Mouse (Mus musculus) layer of hippocampus, adult 2 months (tissue): Measurements from ENCODE around the gene Csf3. TPM values are rescaled to one million over a fixed set of nuclear protein-coding genes. Genes with fewer than 3 reads are reported as not detected.
A peak's percentile ranks its signal among the peaks of the same experiment; 100 is the strongest.

Source experiments
- DNase-seq, 2 experiments: peaks; one replicate each; pipeline ENCODE4 v3.0.0; 2022; ENCODE audit warnings: low spot score in 2 of 2
- H3K27ac ChIP-seq: fragments of 200-600 bp; 2 replicates; pipeline ENCODE4 v1.8.1; 2022
- H3K4me3 ChIP-seq: fragments of 200-600 bp; 2 replicates; pipeline ENCODE4 v1.8.1; 2022; ENCODE audit warnings: mild to moderate bottlenecking
- CTCF ChIP-seq: fragments of 200-600 bp; conservative IDR thresholded peaks from 2 replicates; pipeline ENCODE4 v1.8.1; 2022; ENCODE audit warnings: antibody characterized with exemption, mild to moderate bottlenecking, moderate library complexity
- total RNA-seq, 2 experiments: library from RNA; stranded (reverse); gene quantifications; 2 replicates each; pipeline ENCODE4 v1.2.3; 2021

The Csf3 gene
- total RNA-seq, 2 experiments from 2014 or later, result not detected

DNA sequence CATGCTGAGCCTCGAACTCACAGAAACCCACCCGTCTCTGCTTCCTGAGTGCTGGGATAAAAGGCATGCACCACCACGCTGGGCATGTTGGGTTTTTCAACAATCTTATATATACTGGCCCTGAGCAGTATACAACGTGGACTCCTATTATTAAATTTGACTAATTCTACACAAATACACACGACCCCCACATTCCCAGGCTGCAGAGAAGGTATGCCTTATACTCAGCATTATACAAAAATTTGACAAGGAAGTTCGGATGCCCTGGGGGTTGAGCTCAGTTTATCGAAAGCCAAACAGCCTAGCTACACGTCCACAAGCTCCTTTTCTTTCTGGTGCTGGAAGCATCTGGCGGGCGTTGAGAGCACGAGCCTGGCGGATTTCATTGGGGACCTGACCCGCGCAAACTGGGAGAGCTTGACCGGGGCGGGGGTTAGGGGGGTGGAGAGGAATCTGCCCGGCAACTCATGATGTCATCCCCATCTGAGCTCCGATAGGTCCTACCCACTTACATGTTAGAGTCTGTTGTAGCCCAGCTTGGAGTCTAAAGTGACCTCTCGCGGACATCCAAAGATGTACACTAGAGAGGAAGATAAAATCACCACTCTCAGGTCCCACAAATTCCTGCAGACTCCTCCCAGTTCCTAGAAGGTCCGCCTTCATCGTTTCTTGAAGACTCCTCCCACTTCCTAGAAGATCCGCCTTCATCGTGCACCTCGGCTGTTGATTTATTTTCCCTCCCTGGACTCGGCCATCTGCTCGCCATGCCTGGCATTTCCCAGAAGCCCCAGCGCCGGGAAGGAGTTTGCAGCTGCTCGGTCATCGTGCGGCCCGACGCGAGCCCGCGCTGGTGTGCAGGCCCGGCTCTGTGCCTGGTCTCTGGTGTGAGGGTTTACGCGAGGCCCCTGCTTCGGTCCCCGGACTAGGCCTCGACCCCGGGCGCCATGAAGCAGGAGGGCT, 19.0 kb upstream of the Csf3 start, which contains the start of gene Psmd3:
TSS of gene Psmd3 (plus strand) at position 769 of the 960 bp plus-strand sequence.
- TF ChIP-seq CTCF, result peak; percentile 56
- peak; percentile 96 to 97 for DNase-seq
- Histone ChIP-seq H3K4me3 (peak within 1 kb of the TSS; percentile 99), H3K27ac (peak within 1 kb of the TSS; percentile 96)

GRCm38 (mm10) chr11:98682811-98683210, 18.3 kb upstream of the Csf3 start:
- H3K27ac ChIP-seq, result peak overlapping the region; percentile 96
- DNase-seq, result no peak
- peak overlapping the region; percentile 99 for H3K4me3 ChIP-seq
- TF ChIP-seq CTCF, result no peak

DNA sequence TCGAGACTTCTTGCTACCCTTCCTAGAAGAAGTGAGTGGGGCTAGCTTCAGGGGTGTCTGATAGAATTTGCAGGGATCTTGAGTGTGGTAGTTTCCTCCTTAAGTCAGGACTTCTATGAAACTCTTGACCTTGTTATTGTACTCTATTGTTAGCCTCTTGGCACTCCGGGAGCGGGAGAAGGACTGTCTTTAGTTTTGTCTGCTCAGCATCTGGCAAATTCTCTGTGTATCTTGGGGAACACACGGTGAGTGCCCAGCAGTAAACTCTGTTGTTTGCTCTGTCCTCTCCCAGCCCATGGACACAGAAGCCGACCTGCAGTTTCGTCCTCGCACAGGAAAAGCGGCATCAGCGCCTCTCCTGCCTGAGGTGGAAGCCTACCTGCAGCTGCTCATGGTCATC, 15.4 kb upstream of the Csf3 start:
- DNase-seq, result no peak
- TF ChIP-seq CTCF, result no peak
- H3K4me3 ChIP-seq, result no peak overlapping the region
- H3K27ac ChIP-seq, result no peak overlapping the region

DNA sequence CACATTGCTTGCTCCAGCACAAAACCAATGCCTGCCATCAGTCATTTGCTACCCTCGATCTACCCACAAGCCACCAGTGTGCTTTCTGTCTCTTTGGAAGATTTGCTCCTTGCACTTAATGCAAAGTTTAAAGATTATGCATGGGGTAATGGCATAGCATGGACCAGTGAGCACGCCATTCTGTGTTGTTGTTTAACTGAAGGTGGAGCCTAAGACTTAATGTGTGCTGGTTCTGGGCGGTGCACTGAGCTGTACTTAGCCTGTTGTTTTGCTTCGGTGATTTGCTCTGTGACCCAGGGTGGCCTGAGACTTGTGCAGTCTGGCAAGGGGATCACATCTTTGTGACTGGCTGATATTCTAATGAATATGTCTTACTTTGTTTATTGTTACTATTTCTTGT, 14.1 kb upstream of the Csf3 start:
- no peak overlapping the region for H3K27ac ChIP-seq
- DNase-seq, result no peak
- no peak for TF ChIP-seq CTCF
- H3K4me3 ChIP-seq, result no peak overlapping the region

DNA sequence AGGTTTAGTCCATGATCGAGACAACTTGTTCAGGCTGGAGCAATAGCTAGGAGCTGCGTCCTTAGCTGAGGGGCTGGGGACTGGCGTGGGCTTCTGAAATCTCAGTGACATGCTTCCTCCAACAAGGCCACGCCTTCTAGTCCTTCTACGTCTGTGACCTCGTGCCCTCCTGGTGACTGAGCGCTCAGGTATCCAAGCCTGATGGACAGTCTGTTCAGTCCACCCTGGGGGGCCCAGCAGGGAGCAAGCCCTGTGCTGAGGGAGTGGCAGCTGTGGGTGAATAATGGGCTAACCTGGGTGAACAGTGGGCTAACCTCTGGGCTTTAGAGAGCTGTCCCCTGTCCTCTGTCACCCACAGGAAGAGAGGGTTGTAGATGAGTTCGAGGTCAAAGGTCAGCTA, 13.1 kb upstream of the Csf3 start:
- Histone ChIP-seq H3K27ac (no peak overlapping the region), H3K4me3 (no peak overlapping the region)
- no peak for DNase-seq
- no peak for TF ChIP-seq CTCF

GRCm38 (mm10) chr11:98693201-98693600, 7.9 kb upstream of the Csf3 start:
- no peak overlapping the region for H3K4me3 ChIP-seq
- no peak for TF ChIP-seq CTCF
- DNase-seq, result no peak
- no peak overlapping the region for H3K27ac ChIP-seq

DNA sequence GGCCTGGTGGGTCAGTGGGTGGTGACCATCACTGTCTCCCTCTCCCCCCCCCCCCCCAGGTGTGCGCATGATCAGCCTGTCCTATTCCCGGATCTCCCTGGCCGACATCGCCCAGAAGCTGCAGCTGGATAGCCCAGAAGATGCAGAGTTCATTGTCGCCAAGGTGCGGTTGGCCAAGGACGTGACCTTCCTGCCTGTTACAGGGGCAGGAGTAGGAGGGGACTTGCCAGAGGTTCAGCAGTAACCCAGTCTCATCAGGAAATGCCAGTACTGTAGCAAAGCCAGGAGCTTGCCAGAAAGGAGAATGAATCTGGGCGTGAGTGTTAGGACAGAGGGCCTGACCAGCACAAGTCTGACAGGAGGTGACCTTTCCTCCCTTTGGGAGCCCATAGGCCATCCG, 7.3 kb upstream of the Csf3 start:
- Histone ChIP-seq H3K27ac (no peak overlapping the region), H3K4me3 (no peak overlapping the region)
- no peak for TF ChIP-seq CTCF
- no peak for DNase-seq

GRCm38 (mm10) chr11:98694301-98694700, 6.8 kb upstream of the Csf3 start:
- TF ChIP-seq CTCF, result no peak
- H3K4me3 ChIP-seq, result no peak overlapping the region

DNA sequence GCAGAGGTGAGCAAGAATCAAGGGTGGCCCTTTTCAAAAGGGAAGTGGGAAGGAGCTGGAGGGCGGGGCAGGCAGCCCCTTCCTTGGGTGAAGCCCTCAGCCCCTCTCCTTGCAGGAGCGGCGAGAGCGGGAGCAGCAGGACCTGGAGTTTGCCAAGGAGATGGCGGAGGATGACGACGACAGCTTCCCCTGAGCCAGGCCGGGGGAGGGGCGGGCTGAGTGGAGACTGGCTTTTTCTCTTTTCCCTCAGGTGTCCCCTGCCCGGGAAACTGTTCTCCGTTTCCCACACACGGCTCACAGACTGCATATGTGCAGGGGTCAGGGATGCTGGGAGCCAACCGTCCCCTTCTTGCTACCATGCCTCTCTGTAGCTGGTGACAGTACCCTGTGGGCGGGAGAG, 5.7 kb upstream of the Csf3 start:
- DNase-seq, result no peak
- Histone ChIP-seq H3K27ac (no peak overlapping the region), H3K4me3 (no peak overlapping the region)
- TF ChIP-seq CTCF, result no peak

More at GRCm38 (mm10) chr11:98694301-98694700, 6.8 kb upstream of the Csf3 start:
- H3K27ac ChIP-seq, result no peak overlapping the region
- DNase-seq, result no peak

DNA sequence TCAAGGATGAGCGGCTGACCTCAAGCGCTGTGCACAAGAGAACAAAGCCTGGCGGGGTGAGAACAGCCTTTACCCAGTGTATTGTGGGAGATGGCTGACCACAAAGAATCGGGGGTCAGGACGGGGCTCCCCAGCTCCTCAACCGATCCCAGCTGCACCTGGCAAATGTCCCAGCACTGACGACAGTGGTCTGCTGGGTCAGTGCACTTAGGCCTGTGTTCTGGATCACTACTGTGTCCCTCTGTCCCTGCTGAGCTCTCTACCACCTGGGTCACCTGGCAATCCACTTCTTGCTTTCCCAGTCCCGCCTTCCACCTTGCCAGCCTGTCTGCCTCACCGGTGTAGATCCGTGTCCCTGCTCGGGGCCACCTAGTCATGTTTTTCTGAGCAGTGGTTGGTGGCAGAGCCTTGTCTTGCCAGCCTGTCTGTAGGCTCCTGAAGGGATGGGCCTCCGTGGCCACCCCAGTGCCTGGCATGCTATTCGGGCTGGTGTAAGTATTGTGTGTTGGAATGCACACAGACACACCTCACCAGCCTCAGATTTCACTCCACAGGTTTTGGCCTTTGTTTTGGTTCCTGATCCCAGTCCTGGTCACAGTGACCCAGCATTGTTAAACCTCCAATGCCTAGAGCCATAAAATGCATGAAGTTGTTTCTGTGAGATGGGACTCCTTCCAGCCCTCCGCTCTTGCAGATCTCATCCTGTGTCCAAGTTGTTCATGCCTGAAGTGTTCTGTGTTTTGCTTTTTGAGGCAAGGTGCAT, 4.4 kb upstream of the Csf3 start:
- TF ChIP-seq CTCF, result no peak
- H3K27ac ChIP-seq, result no peak overlapping the region
- H3K4me3 ChIP-seq, result no peak overlapping the region
- DNase-seq, result no peak

DNA sequence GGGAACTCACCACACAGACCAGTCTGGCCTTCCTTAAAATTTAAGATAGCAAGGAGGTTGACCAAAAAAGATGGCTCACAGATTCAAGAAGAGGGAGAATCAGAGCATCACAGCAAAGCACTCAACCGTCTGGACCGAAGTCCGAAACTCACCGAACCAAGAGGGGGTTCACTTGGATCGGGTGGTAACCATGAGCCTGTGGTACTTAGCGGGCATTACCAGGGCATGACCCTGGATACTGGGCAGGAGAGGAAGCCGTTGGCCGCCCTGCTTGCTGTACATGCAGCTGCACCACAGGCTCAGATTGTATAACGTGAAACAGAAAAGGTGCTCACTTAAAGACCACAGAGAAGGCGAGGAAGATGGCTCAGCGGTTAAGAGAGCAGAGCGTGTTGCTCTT, 3.8 kb upstream of the Csf3 start:
- no peak for DNase-seq
- no peak for TF ChIP-seq CTCF
- Histone ChIP-seq H3K4me3 (no peak overlapping the region), H3K27ac (no peak overlapping the region)

- TF ChIP-seq CTCF, result no peak
- no peak overlapping the region for H3K4me3 ChIP-seq
- no peak for DNase-seq
- H3K27ac ChIP-seq, result no peak overlapping the region
Observed at GRCm38 (mm10) chr11:98698849-98699640, 2.0 kb upstream of the Csf3 start.

DNA sequence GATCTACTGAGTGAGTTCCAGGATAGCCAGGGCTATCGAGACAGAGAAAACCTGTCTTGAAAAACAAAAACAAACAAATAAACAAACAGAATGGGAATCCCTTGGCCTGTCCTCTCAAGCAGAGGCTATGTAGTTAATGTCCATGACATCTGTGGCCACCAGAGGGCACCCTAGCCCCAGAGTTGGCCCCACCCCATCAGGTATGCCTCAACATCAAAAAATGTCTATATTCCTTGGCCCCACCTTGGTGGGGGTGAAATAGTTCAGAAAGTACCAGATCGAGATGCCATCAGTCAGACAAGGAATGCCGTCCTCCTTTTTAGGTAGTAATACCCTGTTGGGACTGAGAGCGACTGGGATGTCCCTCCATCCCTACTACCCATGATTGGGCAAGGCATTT, 1.2 kb upstream of the Csf3 start:
- DNase-seq, result peak; percentile 69 to 88
- Histone ChIP-seq H3K4me3 (no peak overlapping the region), H3K27ac (no peak overlapping the region)
- peak; percentile 92 for TF ChIP-seq CTCF
